Mouse (Mus musculus): Measurements from ENCODE around the gene Astn2.

DNA sequence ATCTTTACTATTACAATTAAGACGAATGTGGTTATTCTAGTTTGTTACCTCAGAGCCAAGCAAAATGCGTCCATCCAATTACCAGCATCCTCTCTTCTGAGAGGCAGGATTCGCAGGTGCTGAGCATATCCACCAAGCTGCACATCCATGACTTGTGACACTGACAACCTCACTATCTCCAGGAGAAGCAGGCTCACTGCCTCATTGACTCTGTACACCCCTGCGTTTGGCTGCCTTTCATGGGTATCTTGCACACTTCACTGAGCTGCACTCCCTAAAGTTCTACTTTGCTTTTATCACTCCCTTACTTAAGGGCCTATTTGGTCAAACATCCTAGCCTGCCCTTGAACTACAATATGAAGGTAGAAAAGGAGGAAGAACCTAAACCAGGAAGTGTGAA lies 633.5 kb downstream of the Astn2 start:
- TF ChIP-seq POLR2A (IDR thresholded peaks at IDR 0.05; ENCODE audit: control insufficient read depth, extremely low read depth, insufficient read depth, low read length, poor library complexity) (no peak), CTCF (IDR thresholded peaks at IDR 0.05; ENCODE audit: borderline replicate concordance, control insufficient read depth, extremely low read depth, insufficient read depth, low read length, poor library complexity) (no peak)
